Comparison of ENCODE assay signal across 8 mouse cellular contexts in the genomic region with DNA sequence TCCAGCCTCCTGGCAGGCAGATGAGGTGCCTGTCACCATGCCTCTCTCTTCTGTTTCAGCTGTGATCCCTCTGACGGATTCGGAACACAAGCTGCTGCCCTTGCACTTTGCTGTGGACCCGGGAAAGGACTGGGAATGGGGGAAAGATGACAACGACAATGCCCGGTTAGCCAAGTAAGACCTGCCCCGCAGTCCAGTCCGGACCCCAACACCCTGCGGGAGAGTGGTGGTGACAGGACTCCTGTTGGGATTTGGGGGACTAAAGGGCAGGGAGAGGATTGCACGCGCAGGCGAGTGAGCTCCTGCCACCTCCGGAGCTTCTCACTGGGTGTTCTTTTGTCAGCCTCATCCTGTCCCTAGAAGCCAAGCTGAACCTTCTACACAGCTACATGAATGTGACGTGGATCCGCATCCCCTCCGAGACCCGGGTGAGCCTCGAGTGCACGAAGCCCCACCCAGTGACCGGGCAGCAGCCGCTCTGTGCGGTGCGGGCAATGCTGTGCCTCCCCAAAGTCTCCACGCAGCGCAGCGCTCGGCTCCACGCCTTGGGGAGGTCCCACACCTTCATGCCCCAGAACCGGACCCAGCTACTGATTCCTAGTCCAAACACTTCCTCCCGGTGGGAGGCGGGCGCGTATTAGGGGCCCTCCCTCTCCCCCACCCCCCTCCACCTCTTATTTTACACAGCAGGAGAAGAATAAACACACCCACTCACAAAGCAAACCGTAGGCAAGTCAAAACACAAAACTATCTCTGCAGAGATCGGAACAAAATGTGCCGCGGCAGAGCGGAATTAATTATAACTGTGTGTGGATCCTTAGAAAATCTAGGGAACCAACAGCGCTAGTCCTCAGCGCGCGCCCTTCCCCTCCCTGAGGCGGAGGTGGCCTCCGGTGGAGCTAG.
A peak's percentile ranks its signal among the peaks of the same experiment; 100 is the strongest.
DNase-seq lines count a peak whose midpoint lies in the region; ATAC-seq and TF ChIP-seq lines count a peak whose summit lies in the region.

No protein-coding gene starts in this region.

- H3K36me3 ChIP-seq in intestine, embryonic 15.5 days, result no peaks in the 10 kb centered on the region
- H3K36me3 ChIP-seq in limb, embryonic 10.5 days, result no peaks in the 10 kb centered on the region
- no peaks in the 10 kb centered on the region for H3K36me3 ChIP-seq in midbrain, embryonic 12.5 days
- H3K36me3 ChIP-seq in testis, adult 2 months (ENCODE audit: control insufficient read depth, insufficient read depth, low read length), result no peaks in the 10 kb centered on the region

- peaks cover 63% of the 10 kb centered on the region for H3K27me3 ChIP-seq in intestine, embryonic 15.5 days (replicated peaks)
- peaks cover 70% of the 10 kb centered on the region for H3K27me3 ChIP-seq in limb, embryonic 10.5 days (ENCODE audit: low read depth, poor library complexity, severe bottlenecking)
- peaks cover 62% of the 10 kb centered on the region for H3K27me3 ChIP-seq in midbrain, embryonic 12.5 days
- no peaks in the 10 kb centered on the region for H3K27me3 ChIP-seq in testis, adult 2 months (ENCODE audit: control insufficient read depth, insufficient read depth, low read length)

- 0 out of 2 replicates have a peak overlapping the region, but pooled peaks have one; percentile 32 for H3K9ac ChIP-seq in intestine, embryonic 15.5 days
- H3K9ac ChIP-seq in midbrain, embryonic 12.5 days (replicated peaks), result peak overlapping the region; percentile 64

- DNase-seq in kidney, adult 11 months, result peak; percentile 17
- DNase-seq in kidney, adult 9 months, result no peak
- DNase-seq in embryo, embryonic 10 days (ENCODE audit: low spot score), result peak; percentile 11
- DNase-seq in heart, adult 18-20 months, result peak; percentile 64 to 67
- peak; percentile 46 for DNase-seq in limb, embryonic 10.5 days (ENCODE audit: low spot score)

- H3K27ac ChIP-seq in intestine, embryonic 15.5 days, result no peak overlapping the region
- no peak overlapping the region for H3K27ac ChIP-seq in limb, embryonic 10.5 days
- H3K27ac ChIP-seq in midbrain, embryonic 12.5 days (replicated peaks), result no peak overlapping the region
- no peak overlapping the region; the same call in 1 of the 2 replicates for H3K27ac ChIP-seq in testis, adult 2 months (ENCODE audit: control insufficient read depth, insufficient read depth, low read depth, low read length)

- no peak for TF ChIP-seq CTCF in testis, adult 2 months (IDR thresholded peaks at IDR 0.05; ENCODE audit: control insufficient read depth, insufficient read depth, insufficient replicate concordance, low read depth, low read length)

- no peak for TF ChIP-seq POLR2A in testis, adult 2 months (IDR thresholded peaks at IDR 0.05; ENCODE audit: control insufficient read depth, low read depth, low read length)

- H3K4me1 ChIP-seq in intestine, embryonic 15.5 days (replicated peaks), result peaks cover 27% of the 10 kb centered on the region
- H3K4me1 ChIP-seq in limb, embryonic 10.5 days, result peaks cover 23% of the 10 kb centered on the region
- peaks cover 37% of the 10 kb centered on the region for H3K4me1 ChIP-seq in midbrain, embryonic 12.5 days
- peaks cover 23% of the 10 kb centered on the region for H3K4me1 ChIP-seq in testis, adult 2 months (ENCODE audit: control insufficient read depth, insufficient read depth, low read length)

- no peaks in the 10 kb centered on the region for H3K9me3 ChIP-seq in intestine, embryonic 15.5 days
- no peaks in the 10 kb centered on the region for H3K9me3 ChIP-seq in limb, embryonic 10.5 days (replicated peaks)
- H3K9me3 ChIP-seq in midbrain, embryonic 12.5 days, result no peaks in the 10 kb centered on the region

- WGBS in intestine, embryonic 15.5 days, result 2% methylated on average over 43 of the region's 43 CpGs
- 2% methylated on average over 43 of the region's 43 CpGs for WGBS in limb, embryonic 10.5 days
- 2% methylated on average over 43 of the region's 43 CpGs for WGBS in midbrain, embryonic 12.5 days

- H3K4me3 ChIP-seq in intestine, embryonic 15.5 days (replicated peaks), result peak overlapping the region; percentile 35
- peak overlapping the region; percentile 50 for H3K4me3 ChIP-seq in limb, embryonic 10.5 days
- H3K4me3 ChIP-seq in midbrain, embryonic 12.5 days, result peak overlapping the region; percentile 46
- H3K4me3 ChIP-seq in testis, adult 2 months (ENCODE audit: control insufficient read depth, low read depth, low read length), result peak overlapping the region; percentile 46

- no peak for ATAC-seq in intestine, embryonic 15.5 days
- peak; percentile 48 for ATAC-seq in midbrain, embryonic 12.5 days (ENCODE audit: low FRiP score, low read depth)

- H3K4me2 ChIP-seq in intestine, embryonic 15.5 days (replicated peaks), result peak overlapping the region; percentile 79
- H3K4me2 ChIP-seq in midbrain, embryonic 12.5 days (replicated peaks), result peak overlapping the region; percentile 90
